Mouse (Mus musculus): ENCODE measurements around the gene B3gnt9.

The B3gnt9 gene

DNA sequence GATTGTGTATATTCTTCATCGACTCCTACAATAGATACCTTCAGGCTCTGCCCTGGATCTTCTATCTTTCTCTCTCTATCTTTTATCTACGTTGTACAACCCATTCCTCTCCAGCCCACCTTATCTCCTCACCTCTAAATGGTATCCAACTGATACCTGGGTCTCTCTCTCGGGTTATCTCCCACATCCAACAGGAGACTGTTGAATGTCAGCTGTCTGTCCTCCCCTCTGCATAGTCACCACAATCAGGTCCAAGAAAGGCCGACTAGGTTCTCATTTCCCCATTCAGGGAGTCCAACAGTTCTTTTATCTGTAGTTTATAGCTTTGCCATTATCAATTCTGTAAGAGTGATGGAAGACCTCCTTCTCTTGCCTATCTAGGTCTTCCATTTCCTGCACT, 27.3 kb upstream of the B3gnt9 start:
- no peak for DNase-seq (ENCODE audit: low spot score)

DNA sequence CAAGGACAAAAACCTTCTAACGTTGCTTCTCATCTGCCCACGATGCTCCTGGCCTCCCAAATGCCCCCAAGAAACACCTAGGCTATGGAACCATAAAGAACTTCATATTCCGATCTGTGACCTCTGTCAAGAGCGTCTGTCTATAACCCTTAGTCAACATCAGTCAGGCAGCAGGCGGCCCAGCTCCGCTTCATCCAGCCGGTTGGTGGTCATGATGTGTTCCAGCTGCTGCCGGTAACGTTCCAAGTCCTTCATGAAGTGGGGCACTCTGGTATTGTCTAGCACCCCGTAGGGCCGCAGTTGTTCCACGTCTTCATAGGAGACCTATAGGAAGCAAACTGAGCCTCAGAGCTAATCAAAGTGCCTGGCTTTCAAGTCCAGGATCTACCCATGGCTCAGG, 26.9 kb upstream of the B3gnt9 start:
- DNase-seq (ENCODE audit: low spot score): no peak

- DNase-seq (ENCODE audit: low spot score): no peak
Observed at GRCm38 (mm10) chr8:105280567-105280966, 25.6 kb upstream of the B3gnt9 start.

- peak; percentile 73 for DNase-seq (ENCODE audit: low spot score)
Observed at GRCm38 (mm10) chr8:105278911-105279334, 24.0 kb upstream of the B3gnt9 start.

DNA sequence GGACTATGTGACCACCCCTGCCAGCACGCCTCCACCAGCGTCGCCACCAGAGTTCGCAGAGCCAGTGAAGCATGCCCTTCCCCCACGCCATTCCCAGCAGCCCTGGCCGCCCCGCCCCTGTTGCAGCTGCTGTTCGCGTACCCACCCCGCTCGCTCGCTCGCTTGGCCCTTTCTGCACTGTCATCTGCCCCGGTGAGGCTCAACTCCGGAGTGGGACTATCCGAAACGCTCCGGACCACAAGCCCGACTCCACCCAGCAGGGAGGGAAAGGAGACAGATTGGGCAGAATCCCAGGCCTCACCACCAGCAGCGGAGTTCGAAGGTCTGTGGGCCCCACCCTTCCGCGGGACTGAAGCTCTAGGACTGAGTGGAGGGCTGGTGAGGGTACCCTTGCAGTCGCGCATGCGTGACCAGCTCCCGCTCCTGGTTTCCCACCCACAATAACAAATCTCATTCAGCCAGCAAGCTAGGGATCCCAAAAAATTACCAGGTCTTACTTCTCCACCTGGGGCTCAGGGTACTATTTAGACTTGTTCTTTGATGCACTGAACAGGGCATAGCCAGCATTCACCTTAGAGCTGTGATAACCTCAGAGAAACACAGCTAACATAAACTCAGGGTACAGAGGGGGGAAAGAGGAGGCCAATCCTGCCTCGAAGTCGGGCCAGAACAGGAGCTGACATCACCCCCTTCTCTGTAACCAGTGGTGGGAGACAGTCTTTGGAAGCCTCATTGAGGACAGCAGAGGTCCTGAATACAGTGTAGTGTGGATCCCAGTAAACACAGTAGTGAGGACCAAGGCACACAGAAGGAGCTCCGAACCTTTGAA, 21.6 kb upstream of the B3gnt9 start:
- DNase-seq (ENCODE audit: low spot score): peak; percentile 28

- no peak for DNase-seq (ENCODE audit: low spot score)
Observed at GRCm38 (mm10) chr8:105275840-105276239, 20.9 kb upstream of the B3gnt9 start, which contains the start of gene Nol3. TSS of gene Nol3 (plus strand) at chr8:105276140.

DNA sequence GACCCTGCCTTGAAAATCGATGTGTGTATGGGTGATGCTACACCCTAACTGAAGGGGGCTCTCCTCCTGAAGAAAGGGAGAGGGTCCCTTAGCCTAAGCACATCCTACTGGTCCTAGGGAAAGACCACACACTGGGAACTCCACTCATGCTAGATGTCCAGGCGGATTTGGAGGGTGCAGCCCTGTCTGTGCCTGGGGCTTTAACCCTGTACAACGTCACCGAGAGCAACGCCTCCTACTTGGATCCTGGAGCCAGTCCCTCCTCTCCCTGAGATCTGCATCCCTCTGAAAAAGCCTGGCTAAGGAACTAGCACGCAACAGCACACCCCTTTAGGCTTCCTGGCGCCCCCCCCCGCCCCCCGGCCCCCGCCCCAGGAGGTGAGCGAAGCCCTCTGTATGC, 20.4 kb upstream of the B3gnt9 start:
- DNase-seq (ENCODE audit: low spot score): no peak

DNA sequence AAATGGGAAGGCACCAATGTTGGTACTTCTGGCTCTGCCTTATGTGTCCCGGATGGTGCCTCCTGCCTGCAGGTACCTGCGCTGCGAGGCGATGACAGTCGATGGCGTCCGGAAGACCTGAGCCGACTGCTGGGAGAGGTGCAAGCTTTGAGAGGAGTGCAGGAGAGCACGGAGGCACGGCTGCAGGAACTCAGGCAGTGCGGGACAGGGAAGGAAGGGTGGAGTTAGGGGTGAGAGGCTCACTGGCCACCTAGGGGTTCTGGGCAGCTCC, 15.9 kb upstream of the B3gnt9 start:
- peak; percentile 11 for DNase-seq (ENCODE audit: low spot score)

DNA sequence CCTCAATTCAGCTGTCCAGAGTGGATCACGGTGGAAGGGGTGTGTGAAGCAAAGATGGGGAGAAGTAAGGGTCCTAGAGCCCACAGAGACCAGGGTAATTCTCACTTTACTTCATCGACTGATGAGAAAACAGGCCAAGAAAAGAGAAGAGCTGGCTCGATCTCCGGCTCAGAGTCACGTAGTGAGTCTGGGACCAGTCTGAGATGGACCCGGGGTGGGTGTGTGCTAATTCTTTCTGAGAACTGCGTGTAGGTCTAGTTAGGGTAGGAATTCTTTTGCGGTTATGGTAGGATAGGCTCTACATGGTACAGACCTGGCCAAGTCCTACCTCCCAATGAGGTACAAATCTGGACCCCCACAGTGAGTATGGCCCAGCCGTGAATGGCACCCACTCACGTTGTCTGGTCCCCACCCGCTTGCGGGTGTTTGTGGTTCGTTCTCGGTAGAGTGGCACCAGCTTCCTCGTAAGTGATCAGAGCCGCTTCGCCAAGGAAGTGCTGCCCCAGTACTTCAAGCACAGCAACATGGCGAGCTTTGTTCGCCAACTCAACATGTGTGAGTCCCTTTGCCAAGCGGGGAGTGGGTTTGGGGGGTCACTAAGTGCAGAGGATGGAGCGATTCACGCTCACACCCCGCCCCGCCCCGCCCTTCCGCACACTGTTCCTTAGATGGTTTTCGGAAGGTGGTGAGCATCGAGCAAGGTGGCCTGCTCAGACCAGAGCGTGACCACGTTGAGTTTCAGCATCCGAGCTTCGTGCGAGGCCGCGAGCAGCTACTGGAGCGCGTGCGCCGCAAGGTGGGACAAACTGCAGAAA, 15.4 kb upstream of the B3gnt9 start:
- peak; percentile 4 for DNase-seq (ENCODE audit: low spot score)

- DNase-seq (ENCODE audit: low spot score): peak; percentile 31
Observed at GRCm38 (mm10) chr8:105269461-105269947, 14.6 kb upstream of the B3gnt9 start, which contains the start of gene Hsf4. TSS of gene Hsf4 (plus strand) at chr8:105269801.

GRCm38 (mm10) chr8:105269075-105269458, 14.1 kb upstream of the B3gnt9 start:
- no peak for DNase-seq (ENCODE audit: low spot score)

- peak; percentile 45 for DNase-seq (ENCODE audit: low spot score)
Observed at GRCm38 (mm10) chr8:105268342-105269074, 13.6 kb upstream of the B3gnt9 start.

GRCm38 (mm10) chr8:105266775-105267174, 11.8 kb upstream of the B3gnt9 start:
- DNase-seq (ENCODE audit: low spot score): no peak

GRCm38 (mm10) chr8:105265128-105265527, 10.2 kb upstream of the B3gnt9 start:
- no peak for DNase-seq (ENCODE audit: low spot score)

- DNase-seq (ENCODE audit: low spot score): no peak
Observed at GRCm38 (mm10) chr8:105264024-105264982, 9.3 kb upstream of the B3gnt9 start, which contains the start of the genes Tradd and Fbxl8. TSS of gene Tradd (minus strand) at chr8:105264609. TSS of gene Fbxl8 (plus strand) at chr8:105264648.

- no peak for DNase-seq (ENCODE audit: low spot score)
Observed at GRCm38 (mm10) chr8:105263244-105263912, 8.4 kb upstream of the B3gnt9 start.

DNA sequence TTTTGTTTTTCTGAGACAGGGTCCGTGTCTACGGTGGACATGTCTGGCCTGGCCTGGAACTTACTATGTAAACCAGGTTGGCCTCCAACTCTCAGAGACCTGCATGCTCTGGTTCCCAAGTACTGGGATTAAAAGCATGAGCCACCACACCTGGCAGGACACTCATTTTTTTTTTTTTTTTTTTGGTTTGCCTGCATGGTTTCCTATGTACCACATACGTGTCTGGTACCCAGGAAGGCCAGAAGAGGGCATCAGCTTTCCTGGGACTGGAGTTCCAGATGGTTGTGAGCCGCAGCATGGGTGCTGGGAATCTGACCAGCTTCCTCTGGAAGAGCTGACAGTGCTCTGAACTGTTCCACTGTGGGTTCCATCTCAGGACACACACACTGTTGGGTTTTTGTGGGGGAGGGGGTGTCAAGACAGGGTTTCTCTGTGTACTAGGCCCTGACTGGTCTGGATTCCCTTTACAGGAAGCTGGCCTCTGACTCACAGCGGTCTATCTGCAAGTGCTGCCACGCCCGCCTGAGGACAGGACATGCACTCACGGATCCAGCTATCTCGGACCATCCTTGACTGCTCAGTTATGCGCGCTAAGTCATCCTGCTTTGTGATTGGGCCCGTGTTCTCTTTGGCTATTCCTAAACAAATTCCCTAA, 6.5 kb upstream of the B3gnt9 start:
- no peak for DNase-seq (ENCODE audit: low spot score)

DNA sequence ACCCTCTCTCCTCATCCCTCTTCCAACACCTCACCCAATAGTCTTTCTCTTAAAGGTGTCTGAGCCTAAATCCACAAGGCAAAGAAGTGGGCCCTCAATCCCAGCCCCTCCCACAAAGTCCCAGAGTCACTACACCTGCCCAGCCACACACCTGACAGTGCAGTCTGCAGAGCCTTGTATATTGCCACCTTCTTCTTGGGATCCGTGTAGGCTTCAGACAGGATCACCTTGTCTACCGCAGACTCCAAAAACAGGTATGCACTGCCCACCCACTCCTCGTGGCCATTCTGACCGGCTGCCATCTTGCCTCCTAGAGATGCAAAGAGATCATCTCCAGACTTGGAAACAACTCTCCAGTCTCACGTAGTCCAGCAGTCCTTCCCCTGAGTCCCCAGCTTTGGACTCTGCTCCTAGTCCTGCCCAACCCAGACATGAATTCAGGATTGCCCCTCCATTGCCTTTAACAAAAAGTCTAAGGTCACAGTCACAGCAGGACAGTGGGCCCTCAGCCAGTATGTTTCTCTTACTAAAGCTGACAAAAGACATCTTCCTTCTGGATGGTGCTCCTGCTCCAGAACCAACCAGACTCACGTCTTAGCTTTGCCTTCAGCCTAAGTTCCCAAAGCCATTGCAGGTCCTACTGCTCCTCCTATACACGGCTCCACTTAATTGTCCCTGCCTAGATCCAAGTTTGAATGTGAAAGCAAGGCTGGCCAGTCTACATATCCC, 5.6 kb upstream of the B3gnt9 start:
- DNase-seq (ENCODE audit: low spot score): no peak

DNA sequence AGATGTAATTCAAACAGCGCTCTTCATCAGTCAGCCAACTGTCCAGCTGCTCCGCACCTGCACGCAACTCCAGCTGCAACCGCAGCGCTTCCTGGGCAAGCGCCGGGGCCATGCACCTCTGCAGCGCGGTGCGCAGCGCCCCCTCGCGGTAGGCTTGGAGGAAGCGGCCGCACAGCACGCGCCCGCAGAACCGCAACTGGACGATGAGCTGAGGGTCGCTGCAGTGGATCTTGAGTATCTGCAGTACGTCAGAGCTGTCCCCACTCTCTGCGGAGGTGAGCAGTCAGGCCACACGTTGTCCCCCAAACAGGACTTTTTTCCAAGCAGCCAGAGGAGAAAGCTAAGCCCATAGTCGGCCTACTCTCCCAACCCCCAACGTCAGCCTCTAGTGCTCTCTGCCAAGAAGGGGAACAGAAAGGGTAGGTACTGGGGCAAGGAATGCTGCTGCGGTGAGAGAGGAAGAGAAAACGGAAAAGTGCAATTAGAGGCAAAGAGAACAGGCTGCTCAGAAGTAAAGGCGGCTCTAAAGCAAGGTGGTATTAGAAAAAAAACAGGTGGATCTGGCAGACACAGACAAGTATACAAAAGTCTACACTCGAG, 4.9 kb upstream of the B3gnt9 start:
- DNase-seq (ENCODE audit: low spot score): peak; percentile 79

Measured in testis, postnatal 14 days (tissue).